Mouse (Mus musculus) heart, embryonic 16.5 days (tissue): ENCODE results near the gene Fip1l1. TPM values are rescaled to one million over a fixed set of nuclear protein-coding genes. Genes with fewer than 3 reads are reported as not detected.

ENCODE experiments used
- ATAC-seq: fragments of 200-750 bp; cut with Nextera tagmentation; replicated peaks from 2 replicates; pipeline ENCODE4 v1.8.0; 2017; ENCODE audit warnings: moderate number of reproducible peaks; ENCODE audit not compliant: insufficient read depth, low FRiP score; ENCODE audit errors: extremely low read depth
- H3K27ac ChIP-seq: fragments of 300-500 bp; sonication (generic); 2 replicates; pipeline ENCODE4 v1.5.1; 2014; ENCODE audit warnings: mild to moderate bottlenecking, low read length, control low read depth, moderate library complexity
- H3K27me3 ChIP-seq: fragments of 300-500 bp; sonication (generic); 2 replicates; pipeline ENCODE4 v1.6.1; 2014; ENCODE audit warnings: low read length, mixed read lengths; ENCODE audit not compliant: control insufficient read depth, insufficient read depth
- H3K36me3 ChIP-seq: fragments of 300-500 bp; sonication (generic); 2 replicates; pipeline ENCODE4 v1.6.1; 2014; ENCODE audit not compliant: control insufficient read depth, insufficient read depth
- H3K4me1 ChIP-seq: fragments of 300-500 bp; sonication (generic); 2 replicates; pipeline ENCODE4 v1.6.1; 2014; ENCODE audit warnings: low read length, mixed read lengths; ENCODE audit not compliant: control insufficient read depth, insufficient read depth
- H3K4me2 ChIP-seq: fragments of 300-500 bp; sonication (generic); 2 replicates; pipeline ENCODE4 v1.6.1; 2014; ENCODE audit warnings: low read depth, mild to moderate bottlenecking, control low read depth, low read length
- H3K4me3 ChIP-seq: fragments of 300-500 bp; sonication (generic); 2 replicates; pipeline ENCODE4 v1.5.1; 2014; ENCODE audit warnings: mild to moderate bottlenecking, control low read depth, low read length
- H3K9ac ChIP-seq: fragments of 300-500 bp; sonication (generic); 2 replicates; pipeline ENCODE4 v1.6.1; 2014; ENCODE audit warnings: low read length, control low read depth
- H3K9me3 ChIP-seq: fragments of 300-500 bp; sonication (generic); replicated peaks from 2 replicates; pipeline ENCODE4 v1.6.1; 2016; ENCODE audit warnings: low read length; ENCODE audit not compliant: control insufficient read depth
- WGBS: fragments of 180-500 bp; shearing (Covaris S2); extraction: QIAGEN DNeasy Blood & Tissue Kit; methylation state at CpG from one replicate; pipeline ENCODE4 v1.1.7; 2014; 5-methylcytosine and 5-hydroxymethylcytosine counted together
- polyA plus RNA-seq: library from polyadenylated mRNA; unstranded; fragments of >200 nt; fragmentation: Nextera tagmentation; extraction: Ambion mirVana; gene quantifications from 2 replicates; pipeline ENCODE4 v1.2.1, GENCODE M21; 2015

The Fip1l1 gene
- polyA plus RNA-seq, 1 experiment from 2014 or later = 60.7 TPM

DNA sequence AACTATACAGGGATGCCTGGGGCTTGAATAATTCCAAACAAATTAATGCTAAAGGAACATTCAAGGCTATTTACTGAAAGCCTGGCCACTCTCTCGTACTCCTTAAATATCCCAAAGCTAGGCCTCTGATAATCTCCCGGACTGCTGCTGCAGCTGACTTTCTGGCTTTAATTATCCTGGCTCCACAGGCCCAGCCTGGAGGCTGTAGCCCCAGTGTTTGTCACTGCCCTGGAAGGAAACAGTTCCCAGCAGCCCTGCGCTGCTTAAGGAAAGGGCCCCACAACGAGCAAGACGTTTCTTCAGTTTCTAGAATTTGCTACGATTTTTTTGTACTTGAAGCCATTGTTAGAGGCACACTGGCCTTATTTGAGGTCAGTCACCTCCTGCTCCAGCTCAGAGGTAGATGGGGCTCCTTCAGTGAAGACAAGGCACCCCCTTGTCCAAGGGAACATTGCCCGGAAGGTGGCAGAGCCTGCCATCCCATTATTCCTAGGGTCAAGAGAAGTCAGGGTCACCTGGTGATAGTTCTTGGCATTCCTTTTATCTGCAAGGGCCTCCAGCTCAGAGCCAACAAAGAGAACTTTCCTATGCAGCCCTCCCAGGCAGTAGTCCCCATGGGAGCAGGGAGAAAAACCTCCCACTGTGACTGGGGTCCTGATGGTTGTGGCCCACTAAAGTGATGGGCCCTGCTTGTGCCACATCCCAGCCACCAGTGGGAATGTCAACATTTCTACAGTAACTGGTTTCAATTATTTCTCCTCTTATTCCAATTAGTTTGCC, 86.6 kb downstream of the Fip1l1 start:
- Histone ChIP-seq H3K9ac (no peak overlapping the region), H3K4me2 (no peak overlapping the region), H3K27ac (no peak overlapping the region), H3K4me1 (peaks cover 18% of the 10 kb centered on the region), H3K36me3 (no peaks in the 10 kb centered on the region), H3K9me3 (no peaks in the 10 kb centered on the region), H3K27me3 (no peaks in the 10 kb centered on the region), H3K4me3 (no peak overlapping the region)
- 0 out of 2 replicates have a peak, but pooled peaks have one; percentile 10 for ATAC-seq
- WGBS = 30% methylated on average over 7 of the region's 7 CpGs

DNA sequence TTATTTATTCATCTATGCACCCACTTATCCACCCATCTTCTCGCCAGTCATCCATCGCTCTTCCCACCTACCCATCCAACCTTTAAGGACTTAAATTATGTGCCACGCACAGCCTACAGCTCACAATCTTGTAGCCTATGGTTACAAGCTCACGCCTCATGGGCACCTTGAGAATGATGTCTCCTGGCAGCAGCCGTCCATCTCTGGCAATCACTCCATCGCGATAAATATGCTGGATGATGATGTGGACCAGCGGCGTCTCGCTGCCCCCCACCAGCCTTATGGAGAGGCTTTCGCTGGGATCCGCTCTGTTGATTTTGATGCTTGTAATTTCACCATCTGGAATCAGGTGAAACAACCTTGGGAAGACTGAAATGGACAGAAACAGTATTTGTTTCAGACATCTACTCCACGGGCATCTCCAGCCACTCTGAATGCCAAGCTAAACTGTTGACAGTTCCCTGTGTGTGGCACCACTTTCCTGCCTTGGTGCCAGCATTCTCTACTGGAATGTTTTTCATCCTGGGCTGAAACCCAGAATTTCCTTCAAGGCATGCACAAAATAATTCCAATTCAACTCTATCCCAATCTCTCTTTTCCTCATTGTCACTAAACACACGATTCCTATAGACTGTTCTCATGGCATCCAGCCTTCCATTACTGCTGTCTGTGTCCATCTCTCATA, 88.2 kb downstream of the Fip1l1 start:
- WGBS = 91% methylated on average over 14 of the region's 14 CpGs
- H3K9ac ChIP-seq = no peak overlapping the region

DNA sequence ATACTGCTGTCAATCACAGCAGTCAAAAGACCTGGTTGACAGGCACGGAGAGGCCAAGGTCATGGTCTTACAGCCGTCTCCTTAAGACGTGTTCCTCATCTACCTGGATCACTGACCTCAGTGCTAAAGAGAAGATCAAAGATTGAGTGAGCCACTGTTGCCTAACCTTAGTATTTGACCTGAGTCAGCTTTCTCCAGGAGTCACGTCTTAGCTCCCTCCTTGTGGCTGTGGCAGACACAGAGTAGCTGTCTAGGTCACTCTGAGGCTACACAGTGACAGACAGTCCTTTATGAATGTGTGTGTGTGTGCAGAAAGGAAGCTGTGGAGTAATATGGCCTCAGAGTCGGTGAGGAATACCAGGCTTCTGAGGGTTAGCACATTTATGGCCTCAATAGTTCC, 89.1 kb downstream of the Fip1l1 start:
- no peak overlapping the region for H3K4me2 ChIP-seq
- no peak overlapping the region for H3K27ac ChIP-seq
- 48% methylated on average over 5 of the region's 5 CpGs for WGBS

More for the DNA sequence above, 88.2 kb downstream of the Fip1l1 start:
- H3K36me3 ChIP-seq = no peaks in the 10 kb centered on the region
- H3K9me3 ChIP-seq = no peaks in the 10 kb centered on the region
- no peak overlapping the region for H3K4me3 ChIP-seq
- H3K4me2 ChIP-seq = no peak overlapping the region
- H3K27me3 ChIP-seq = no peaks in the 10 kb centered on the region
- no peak for ATAC-seq
- peaks cover 18% of the 10 kb centered on the region for H3K4me1 ChIP-seq
- H3K27ac ChIP-seq = no peak overlapping the region

GRCm38 (mm10) chr5:74628001-74628400, 92.8 kb downstream of the Fip1l1 start:
- H3K36me3 ChIP-seq = no peaks in the 10 kb centered on the region
- no peak overlapping the region for H3K4me2 ChIP-seq
- H3K4me3 ChIP-seq = no peak overlapping the region
- 85% methylated on average over 12 of the region's 12 CpGs for WGBS
- peaks cover 6% of the 10 kb centered on the region for H3K4me1 ChIP-seq
- ATAC-seq = no peak
- H3K27me3 ChIP-seq = no peaks in the 10 kb centered on the region
- H3K9me3 ChIP-seq = no peaks in the 10 kb centered on the region
- no peak overlapping the region for H3K27ac ChIP-seq
- no peak overlapping the region for H3K9ac ChIP-seq

More for the DNA sequence above, 89.1 kb downstream of the Fip1l1 start:
- H3K9me3 ChIP-seq = no peaks in the 10 kb centered on the region
- no peak overlapping the region for H3K9ac ChIP-seq
- ATAC-seq = no peak
- H3K4me1 ChIP-seq = peaks cover 18% of the 10 kb centered on the region
- no peaks in the 10 kb centered on the region for H3K36me3 ChIP-seq
- no peaks in the 10 kb centered on the region for H3K27me3 ChIP-seq
- H3K4me3 ChIP-seq = no peak overlapping the region

GRCm38 (mm10) chr5:74632369-74633114, 97.3 kb downstream of the Fip1l1 start:
- no peak overlapping the region for H3K9ac ChIP-seq
- ATAC-seq = no peak
- H3K27me3 ChIP-seq = no peaks in the 10 kb centered on the region
- 56% methylated on average over 17 of the region's 17 CpGs for WGBS
- no peak overlapping the region for H3K4me3 ChIP-seq
- H3K4me2 ChIP-seq = no peak overlapping the region
- no peaks in the 10 kb centered on the region for H3K9me3 ChIP-seq
- H3K4me1 ChIP-seq = no peaks in the 10 kb centered on the region
- H3K27ac ChIP-seq = no peak overlapping the region
- H3K36me3 ChIP-seq = no peaks in the 10 kb centered on the region

DNA sequence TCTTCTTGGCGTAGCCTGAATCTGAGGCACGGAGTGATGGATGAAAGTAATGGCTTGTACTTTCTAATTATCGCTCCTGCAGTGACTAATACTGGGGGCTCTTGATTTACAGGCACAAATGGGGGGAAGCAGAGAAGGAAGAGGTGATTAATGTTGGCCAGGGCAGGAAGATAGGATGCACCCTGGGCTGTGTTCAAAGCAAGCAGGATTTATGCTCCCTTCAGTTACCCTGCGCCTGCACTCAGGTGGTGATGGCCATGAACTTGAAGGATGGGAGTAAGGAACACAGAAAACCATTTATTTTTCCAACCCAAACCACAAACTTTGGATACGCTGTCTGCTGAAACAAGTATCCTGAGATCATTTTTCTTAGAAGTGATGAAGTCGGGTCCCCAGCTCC, 98.2 kb downstream of the Fip1l1 start:
- no peaks in the 10 kb centered on the region for H3K36me3 ChIP-seq
- H3K9ac ChIP-seq = no peak overlapping the region
- 79% methylated on average over 6 of the region's 6 CpGs for WGBS
- H3K4me2 ChIP-seq = no peak overlapping the region
- ATAC-seq = no peak
- no peaks in the 10 kb centered on the region for H3K27me3 ChIP-seq
- no peaks in the 10 kb centered on the region for H3K9me3 ChIP-seq
- H3K27ac ChIP-seq = no peak overlapping the region
- no peaks in the 10 kb centered on the region for H3K4me1 ChIP-seq
- no peak overlapping the region for H3K4me3 ChIP-seq

- H3K27me3 ChIP-seq = no peaks in the 10 kb centered on the region
- 76% methylated on average over 3 of the region's 3 CpGs for WGBS
- ATAC-seq = no peak
- no peak overlapping the region for H3K4me2 ChIP-seq
- H3K4me3 ChIP-seq = no peak overlapping the region
- H3K9me3 ChIP-seq = no peaks in the 10 kb centered on the region
- H3K36me3 ChIP-seq = no peaks in the 10 kb centered on the region
- H3K4me1 ChIP-seq = no peaks in the 10 kb centered on the region
- no peak overlapping the region for H3K9ac ChIP-seq
- H3K27ac ChIP-seq = no peak overlapping the region
Observed at GRCm38 (mm10) chr5:74634391-74634790, 99.1 kb downstream of the Fip1l1 start.

GRCm38 (mm10) chr5:74639516-74639915, 104.3 kb downstream of the Fip1l1 start:
- Histone ChIP-seq H3K4me1 (peaks cover 2% of the 10 kb centered on the region; the same call in 1 of the 2 replicates), H3K9ac (no peak overlapping the region), H3K9me3 (no peaks in the 10 kb centered on the region), H3K36me3 (no peaks in the 10 kb centered on the region), H3K4me3 (no peak overlapping the region), H3K27ac (no peak overlapping the region), H3K4me2 (no peak overlapping the region), H3K27me3 (peaks cover 3% of the 10 kb centered on the region; the same call in 1 of the 2 replicates)
- no peak for ATAC-seq
- 85% methylated on average over 6 of the region's 6 CpGs for WGBS
